Mouse (Mus musculus) intestine, postnatal 0 days (tissue): Measurements from ENCODE around the gene Zfp683. TPM values are rescaled to one million over a fixed set of nuclear protein-coding genes. Genes with fewer than 3 reads are reported as not detected.

ENCODE experiments used
- ATAC-seq: fragments of 200-750 bp; cut with Nextera tagmentation; 2 replicates; pipeline ENCODE4 v1.8.0; 2017; ENCODE audit warnings: mild to moderate bottlenecking, moderate TSS enrichment, moderate library complexity
- H3K27ac ChIP-seq: fragments of 300-500 bp; sonication (generic); 2 replicates; pipeline ENCODE4 v1.5.1; 2014; ENCODE audit warnings: mild to moderate bottlenecking, low read depth, low read length, moderate library complexity
- H3K27me3 ChIP-seq: fragments of 300-500 bp; sonication (generic); replicated peaks from 2 replicates; pipeline ENCODE4 v1.6.1; 2014; ENCODE audit warnings: low read length, mixed read lengths; ENCODE audit not compliant: control insufficient read depth, insufficient read depth
- H3K36me3 ChIP-seq: fragments of 300-500 bp; sonication (generic); 2 replicates; pipeline ENCODE4 v1.6.1; 2014; ENCODE audit warnings: mild to moderate bottlenecking, moderate library complexity; ENCODE audit not compliant: control insufficient read depth, insufficient read depth
- H3K4me1 ChIP-seq: fragments of 300-500 bp; sonication (generic); replicated peaks from 2 replicates; pipeline ENCODE4 v1.6.1; 2014; ENCODE audit warnings: antibody characterized with exemption, low read length, mixed read lengths; ENCODE audit not compliant: control insufficient read depth, insufficient read depth
- H3K4me2 ChIP-seq: fragments of 300-500 bp; sonication (generic); replicated peaks from 2 replicates; pipeline ENCODE4 v1.6.1; 2014; ENCODE audit warnings: low read depth, mild to moderate bottlenecking, moderate library complexity
- H3K4me3 ChIP-seq: fragments of 300-500 bp; sonication (generic); 2 replicates; pipeline ENCODE4 v1.5.1; 2014; ENCODE audit warnings: low read depth, low read length
- H3K9ac ChIP-seq: fragments of 300-500 bp; sonication (generic); 2 replicates; pipeline ENCODE4 v1.6.1; 2014; ENCODE audit warnings: mild to moderate bottlenecking, low read depth, low read length
- H3K9me3 ChIP-seq: fragments of 300-500 bp; sonication (generic); 2 replicates; pipeline ENCODE4 v1.6.1; 2016; ENCODE audit warnings: mixed run types; ENCODE audit not compliant: control insufficient read depth
- CTCF ChIP-seq: sonication (generic); IDR thresholded peaks from 2 replicates; pipeline ENCODE4 v1.5.1; 2016; ENCODE audit warnings: low read depth, mild to moderate bottlenecking, control low read depth, antibody characterized with exemption, moderate library complexity
- WGBS: fragments of 180-500 bp; shearing (Covaris S2); extraction: QIAGEN DNeasy Blood & Tissue Kit; methylation state at CpG from one replicate; pipeline ENCODE4 v1.1.7; 2014; 5-methylcytosine and 5-hydroxymethylcytosine counted together
- polyA plus RNA-seq: library from polyadenylated mRNA; unstranded; fragments of >200 nt; fragmentation: Nextera tagmentation; extraction: Ambion mirVana; gene quantifications from 2 replicates; pipeline ENCODE4 v1.2.1, GENCODE M21; 2015

Zfp683 gene
- polyA plus RNA-seq, 1 experiment from 2014 or later = not detected

- H3K4me2 ChIP-seq = no peak overlapping the region
- no peak overlapping the region for H3K4me3 ChIP-seq
- H3K4me1 ChIP-seq = peaks cover 3% of the 10 kb centered on the region; the same call in 1 of the 2 replicates
- H3K27ac ChIP-seq = no peak overlapping the region
- WGBS = 4% methylated on average over 16 of the region's 16 CpGs
- no peaks in the 10 kb centered on the region for H3K9me3 ChIP-seq
- no peak overlapping the region for H3K9ac ChIP-seq
- TF ChIP-seq CTCF = no peak
- no peaks in the 10 kb centered on the region for H3K36me3 ChIP-seq
- H3K27me3 ChIP-seq = peaks cover 49% of the 10 kb centered on the region
- ATAC-seq = no peak
Observed at GRCm38 (mm10) chr4:134019641-134020351, 33.8 kb upstream of the Zfp683 start.

- no peak overlapping the region for H3K4me3 ChIP-seq
- no peaks in the 10 kb centered on the region for H3K9me3 ChIP-seq
- no peaks in the 10 kb centered on the region for H3K36me3 ChIP-seq
- no peak overlapping the region for H3K4me2 ChIP-seq
- H3K4me1 ChIP-seq = peaks cover 3% of the 10 kb centered on the region; the same call in 1 of the 2 replicates
- H3K27me3 ChIP-seq = peaks cover 47% of the 10 kb centered on the region
- TF ChIP-seq CTCF = no peak
- WGBS = 2% methylated on average over 11 of the region's 11 CpGs
- ATAC-seq = no peak
- H3K9ac ChIP-seq = no peak overlapping the region
- H3K27ac ChIP-seq = no peak overlapping the region
Observed at GRCm38 (mm10) chr4:134020621-134021020, 33.0 kb upstream of the Zfp683 start.

- no peak overlapping the region for H3K9ac ChIP-seq
- H3K9me3 ChIP-seq = peaks cover 3% of the 10 kb centered on the region; the same call in 1 of the 2 replicates
- no peak for TF ChIP-seq CTCF
- no peak for ATAC-seq
- no peak overlapping the region for H3K4me3 ChIP-seq
- H3K4me2 ChIP-seq = no peak overlapping the region
- H3K36me3 ChIP-seq = no peaks in the 10 kb centered on the region
- WGBS = 60% methylated on average over 9 of the region's 9 CpGs
- H3K27ac ChIP-seq = no peak overlapping the region
- no peaks in the 10 kb centered on the region for H3K4me1 ChIP-seq
- H3K27me3 ChIP-seq = no peaks in the 10 kb centered on the region
Observed at GRCm38 (mm10) chr4:134025802-134026201, 27.8 kb upstream of the Zfp683 start.

DNA sequence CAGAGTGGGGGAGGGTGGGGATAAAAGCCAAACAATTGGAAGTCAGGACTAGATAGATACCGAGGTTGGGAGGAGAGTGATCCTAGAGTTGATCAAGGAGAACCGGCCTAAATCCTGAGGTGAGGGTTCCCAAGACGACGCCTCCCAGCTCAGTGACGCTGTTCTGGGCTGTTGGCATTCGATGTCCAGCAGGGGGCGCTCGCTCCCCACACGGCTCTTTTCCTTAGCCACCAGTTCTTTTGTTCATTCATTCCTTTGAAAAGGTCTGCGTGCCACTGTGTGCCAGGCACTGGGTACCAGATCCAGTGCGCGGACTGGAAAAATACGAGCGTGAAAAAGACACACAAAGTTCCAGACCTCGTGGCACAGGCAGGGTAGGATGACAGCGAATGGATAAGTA, 17.7 kb upstream of the Zfp683 start:
- Histone ChIP-seq H3K4me2 (no peak overlapping the region), H3K4me3 (no peak overlapping the region), H3K36me3 (no peaks in the 10 kb centered on the region), H3K27me3 (no peaks in the 10 kb centered on the region), H3K27ac (no peak overlapping the region), H3K9me3 (no peaks in the 10 kb centered on the region), H3K4me1 (no peaks in the 10 kb centered on the region), H3K9ac (no peak overlapping the region)
- TF ChIP-seq CTCF = peak; percentile 98
- WGBS = 5% methylated on average over 16 of the region's 16 CpGs
- peak; percentile 61 for ATAC-seq

- no peaks in the 10 kb centered on the region for H3K9me3 ChIP-seq
- no peaks in the 10 kb centered on the region for H3K36me3 ChIP-seq
- H3K27ac ChIP-seq = no peak overlapping the region
- H3K4me2 ChIP-seq = no peak overlapping the region
- 0 out of 2 replicates have a peak, but pooled peaks have one; percentile 16 for ATAC-seq
- 43% methylated on average over 9 of the region's 9 CpGs for WGBS
- no peaks in the 10 kb centered on the region for H3K4me1 ChIP-seq
- no peak overlapping the region for H3K9ac ChIP-seq
- no peak overlapping the region for H3K4me3 ChIP-seq
- H3K27me3 ChIP-seq = no peaks in the 10 kb centered on the region
- TF ChIP-seq CTCF = no peak
Observed at GRCm38 (mm10) chr4:134041317-134042123, 12.1 kb upstream of the Zfp683 start.

DNA sequence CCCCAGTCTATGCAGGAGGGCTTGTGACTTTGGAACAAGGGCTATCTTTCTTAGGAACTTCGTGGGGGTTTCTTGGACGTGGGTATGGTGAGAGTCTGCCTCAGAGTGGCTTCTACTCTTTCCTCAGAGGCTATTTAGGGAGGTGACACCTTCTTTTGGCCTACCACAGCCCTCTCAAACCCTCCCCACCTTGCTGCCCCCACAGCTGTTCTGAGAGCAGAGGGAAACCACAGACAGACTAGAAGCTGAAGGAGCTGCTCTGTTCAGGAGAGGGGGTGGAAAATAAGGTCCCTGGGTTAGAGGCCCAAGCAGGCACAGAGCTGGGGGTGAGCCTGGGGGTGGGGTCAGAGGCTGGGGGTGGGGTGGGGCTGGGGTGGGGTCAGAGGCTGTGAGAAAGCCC, 10.6 kb upstream of the Zfp683 start:
- H3K27ac ChIP-seq = no peak overlapping the region
- H3K4me1 ChIP-seq = no peaks in the 10 kb centered on the region
- no peak overlapping the region for H3K4me2 ChIP-seq
- H3K36me3 ChIP-seq = no peaks in the 10 kb centered on the region
- H3K27me3 ChIP-seq = no peaks in the 10 kb centered on the region
- no peak overlapping the region for H3K4me3 ChIP-seq
- no peak for ATAC-seq
- no peaks in the 10 kb centered on the region for H3K9me3 ChIP-seq
- H3K9ac ChIP-seq = no peak overlapping the region
- TF ChIP-seq CTCF = no peak
- WGBS = 58% methylated on average over 2 of the region's 2 CpGs
